Mouse (Mus musculus) bone marrow, adult 2 months (tissue): ENCODE measurements around the gene Dnah14.

Experiments used
- CTCF ChIP-seq: fragments of 200-500 bp; IDR thresholded peaks from 2 replicates; pipeline ENCODE4 v1.5.1; 2011; ENCODE audit warnings: low read length, control low read depth; ENCODE audit not compliant: control insufficient read depth, insufficient read depth
- POLR2A ChIP-seq: fragments of 200-500 bp; IDR thresholded peaks from 2 replicates; pipeline ENCODE4 v1.6.1; 2011; ENCODE audit warnings: low read depth, mild to moderate bottlenecking, control low read depth, low read length, borderline replicate concordance; ENCODE audit not compliant: control insufficient read depth

GRCm38 (mm10) chr1:181653481-181653880, 77.1 kb downstream of the Dnah14 start:
- TF ChIP-seq CTCF (no peak), POLR2A (no peak)
